Mouse (Mus musculus) spleen, postnatal 14 days (tissue): Measurements from ENCODE around the gene P2rx6.
"Not testable (repeated sequence)": the region's sequence is repeated elsewhere in the genome, so short reads cannot be mapped to it uniquely, and the experiment has no call there.

Source experiments
- DNase-seq, 2 experiments: peaks; one replicate each; pipeline ENCODE4 v3.0.0; 2021 to 2022; ENCODE audit warnings: low spot score in 2 of 2

Gene P2rx6

GRCm38 (mm10) chr16:17561128-17561750 is 446 bp upstream of the P2rx6 start, which contains the start of gene Lrrc74b:
Gene Lrrc74b (minus strand): TSS chr16:17561247.
- no peak for DNase-seq

GRCm38 (mm10) chr16:17563580-17563979 is 1.9 kb downstream of the P2rx6 start:
- DNase-seq = no peak

DNA sequence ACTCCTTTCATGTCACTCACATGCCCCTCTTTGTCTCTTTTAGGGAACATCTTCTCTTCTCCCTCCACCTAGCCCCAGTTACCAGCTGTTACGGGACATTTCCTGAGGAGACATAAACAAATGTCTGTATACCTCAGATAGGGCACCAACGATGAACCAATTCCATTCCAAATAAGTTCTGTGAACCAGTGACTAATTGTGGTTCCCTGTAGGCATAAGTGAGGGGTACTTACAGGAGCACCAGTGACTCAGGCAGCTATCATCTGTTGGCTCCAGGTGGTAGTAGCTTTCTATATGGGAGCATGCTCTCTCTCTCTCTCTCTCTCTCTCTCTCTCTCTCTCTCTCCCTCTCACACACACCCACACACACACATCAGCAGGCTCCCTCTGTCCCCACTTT is 2.5 kb downstream of the P2rx6 start:
- no peak for DNase-seq

DNA sequence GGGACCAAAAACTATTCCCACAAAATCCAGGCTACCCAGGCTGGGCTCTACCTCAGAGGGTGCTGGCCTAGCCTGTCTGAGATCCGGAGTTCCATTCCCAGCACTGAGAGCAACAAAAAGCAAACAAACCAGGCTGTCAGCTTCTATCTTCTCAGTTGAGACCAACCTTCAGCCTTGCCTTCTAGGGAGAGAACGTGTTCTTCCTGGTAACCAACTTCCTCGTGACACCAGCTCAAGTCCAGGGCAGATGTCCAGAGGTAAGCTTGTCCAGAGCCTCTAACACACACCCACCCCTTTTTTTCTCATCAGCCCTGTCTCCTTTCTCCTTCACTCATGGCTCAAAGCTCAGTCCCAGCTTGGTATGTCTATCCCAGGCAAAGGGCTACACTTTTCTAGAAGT is 3.1 kb downstream of the P2rx6 start:
- DNase-seq = no peak

DNA sequence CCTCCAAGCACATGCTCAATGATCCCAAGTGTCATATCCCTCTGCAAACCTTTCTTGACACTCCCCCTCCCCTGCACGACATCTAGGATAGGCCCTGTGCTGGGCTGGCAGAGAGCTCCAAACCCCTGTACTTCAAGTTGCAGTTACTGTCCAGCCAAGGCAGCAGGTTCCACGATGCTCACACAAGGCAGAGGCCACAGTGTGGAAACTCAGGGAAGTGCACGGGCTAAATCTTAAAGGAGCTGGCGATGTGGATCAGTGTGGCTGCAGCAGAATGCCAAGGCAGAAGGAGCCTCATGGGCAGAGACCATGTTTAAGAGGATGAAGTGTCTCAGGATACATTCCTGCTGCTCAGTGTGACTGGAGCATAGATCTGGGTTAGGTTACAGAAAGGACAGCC is 4.5 kb downstream of the P2rx6 start:
- DNase-seq = no peak

- no peak for DNase-seq
Measured at GRCm38 (mm10) chr16:17575870-17576824, 14.5 kb downstream of the P2rx6 start.

DNA sequence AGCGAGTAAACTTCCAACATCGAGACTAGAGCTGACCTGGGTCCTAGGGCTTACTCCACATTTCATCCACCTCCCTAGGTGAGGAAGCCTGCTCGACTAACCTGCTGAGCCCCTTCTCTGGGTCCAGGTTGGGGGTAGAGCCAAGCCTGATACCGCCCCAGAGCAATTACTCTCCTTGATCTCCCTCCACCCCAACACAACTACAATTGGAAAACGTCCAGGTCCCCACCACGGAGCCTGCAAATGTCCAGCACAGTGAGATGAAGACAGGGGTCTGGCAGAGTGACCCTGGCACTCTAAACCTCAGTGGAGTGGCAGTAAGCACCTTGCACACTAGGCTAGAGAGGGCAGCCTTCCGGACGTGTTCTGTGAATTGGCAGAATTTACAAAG is 15.1 kb downstream of the P2rx6 start:
- DNase-seq = no peak

- DNase-seq = no peak
Measured at GRCm38 (mm10) chr16:17583064-17583463, 21.4 kb downstream of the P2rx6 start, which contains the start of gene Slc7a4. Gene Slc7a4 (minus strand): TSS chr16:17583214.

DNA sequence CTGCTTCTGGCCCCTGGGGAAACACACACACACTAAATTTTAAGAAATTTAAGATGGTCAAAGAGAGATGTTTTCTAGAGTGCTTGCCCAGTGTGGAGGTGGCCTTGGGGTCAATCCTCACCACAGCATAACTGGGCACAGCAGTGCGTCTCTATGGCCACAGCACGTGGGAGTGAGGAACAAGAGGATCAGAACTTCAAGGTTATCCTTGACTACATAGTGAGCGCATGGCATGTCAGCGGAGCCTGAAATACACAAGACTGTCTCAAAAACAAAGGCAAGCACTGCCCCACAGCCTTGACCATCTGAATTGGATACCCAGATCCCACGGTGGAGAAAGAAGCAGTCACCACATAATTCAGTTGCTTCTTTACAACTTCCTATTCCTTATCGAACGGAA is 22.9 kb downstream of the P2rx6 start:
- DNase-seq = no peak

GRCm38 (mm10) chr16:17590731-17591130 is 29.0 kb downstream of the P2rx6 start:
- DNase-seq = no peak

GRCm38 (mm10) chr16:17600944-17601562 is 39.4 kb downstream of the P2rx6 start:
- no peak for DNase-seq

GRCm38 (mm10) chr16:17604941-17605340 is 43.3 kb downstream of the P2rx6 start:
- DNase-seq = no peak

- no peak for DNase-seq
Measured at GRCm38 (mm10) chr16:17605684-17606083, 44.0 kb downstream of the P2rx6 start.

DNA sequence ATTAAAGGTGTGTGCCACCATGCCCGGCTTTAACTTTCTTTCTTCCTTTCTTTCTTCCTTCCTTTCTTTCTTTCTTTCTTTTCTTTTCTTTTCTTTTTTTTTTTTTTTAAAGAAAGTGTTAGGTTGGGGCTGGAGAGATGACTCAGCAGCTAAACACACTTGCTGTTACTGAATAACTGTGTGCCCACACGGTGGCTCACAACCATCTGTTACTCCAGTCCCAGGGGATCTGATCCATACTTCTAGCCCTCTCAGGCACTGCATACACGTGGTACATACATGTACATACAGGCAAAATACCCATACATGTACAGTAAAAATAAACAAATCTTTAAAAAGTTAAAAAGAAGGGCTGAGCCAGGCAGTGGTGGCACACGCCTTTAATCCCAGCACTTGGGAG is 49.7 kb downstream of the P2rx6 start:
- no peak for DNase-seq

GRCm38 (mm10) chr16:17614740-17615139 is 53.1 kb downstream of the P2rx6 start:
- not testable (repeated sequence) for DNase-seq

GRCm38 (mm10) chr16:17616212-17616611 is 54.5 kb downstream of the P2rx6 start:
- DNase-seq = no peak

GRCm38 (mm10) chr16:17617922-17618565 is 56.4 kb downstream of the P2rx6 start:
- DNase-seq = peak; percentile 42 to 55

- peak; percentile 89 to 96 for DNase-seq
Measured at GRCm38 (mm10) chr16:17619198-17620105, 57.8 kb downstream of the P2rx6 start, which contains the start of gene Smpd4. Gene Smpd4 (plus strand): TSS chr16:17619354.

DNA sequence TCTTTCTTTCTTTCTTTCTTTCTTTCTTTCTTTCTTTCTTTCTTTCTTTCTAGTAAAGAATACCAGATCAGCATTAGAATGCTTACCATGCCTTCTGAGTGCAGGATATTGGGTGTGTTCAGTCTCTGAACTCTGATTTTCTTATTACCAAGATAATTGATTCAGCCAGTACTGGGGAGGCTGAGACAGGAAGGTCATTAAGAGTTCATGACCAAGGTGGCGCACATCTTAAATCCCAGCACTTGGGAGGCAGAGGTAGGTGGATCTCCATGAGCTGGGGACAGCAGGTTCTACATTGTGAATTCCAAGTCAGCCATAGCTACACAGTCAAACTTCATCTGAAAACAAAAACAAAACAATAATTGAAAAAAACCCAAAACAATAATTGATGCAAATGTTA is 60.3 kb downstream of the P2rx6 start:
- no peak for DNase-seq

GRCm38 (mm10) chr16:17625488-17626268 is 64.0 kb downstream of the P2rx6 start:
- no peak for DNase-seq
